Mouse (Mus musculus) lung, postnatal 0 days (tissue): ENCODE data around the gene Cubn.

Experiments
- CTCF ChIP-seq: IDR thresholded peaks from 2 replicates; pipeline ENCODE4 v1.5.1; 2016; ENCODE audit warnings: antibody characterized with exemption, mild to moderate bottlenecking
- EP300 ChIP-seq: IDR thresholded peaks from 2 replicates; pipeline ENCODE4 v1.6.1; 2016; ENCODE audit warnings: antibody characterized with exemption, mild to moderate bottlenecking, control low read depth

- no peak for TF ChIP-seq CTCF
- no peak for TF ChIP-seq EP300
These were observed 92.0 kb downstream of the Cubn start for GRCm38 (mm10) chr2:13399480-13400072.
